Mouse (Mus musculus) kidney, postnatal 25 days (tissue): Measurements from ENCODE around the gene Stac3.

Experiments used
- DNase-seq, 2 experiments: peaks; one replicate each; pipeline ENCODE4 v3.0.0; 2021; ENCODE audit warnings: mixed read lengths in 2 of 2

The Stac3 gene

GRCm38 (mm10) chr10:127500894-127501893, at the start of gene Stac3:
Gene Stac3, plus strand, starts transcription at chr10:127501686.
- DNase-seq, result no peak

- DNase-seq, result no peak
Observed at GRCm38 (mm10) chr10:127453701-127454100, 47.8 kb upstream of the Stac3 start.

- DNase-seq, result no peak
Observed at GRCm38 (mm10) chr10:127462411-127463096, 38.9 kb upstream of the Stac3 start.

GRCm38 (mm10) chr10:127471281-127471988, 30.1 kb upstream of the Stac3 start:
- no peak for DNase-seq

- DNase-seq, result no peak
Observed at GRCm38 (mm10) chr10:127472722-127473121, 28.8 kb upstream of the Stac3 start.

- DNase-seq, result no peak
Observed at GRCm38 (mm10) chr10:127475175-127475574, 26.3 kb upstream of the Stac3 start.

- DNase-seq, result no peak
Observed at GRCm38 (mm10) chr10:127476541-127476940, 24.9 kb upstream of the Stac3 start.

GRCm38 (mm10) chr10:127477301-127477700, 24.2 kb upstream of the Stac3 start:
- no peak for DNase-seq

- peak in 1 of 2 experiments; percentile 57 for DNase-seq
Observed at GRCm38 (mm10) chr10:127479131-127479530, 22.4 kb upstream of the Stac3 start.

- DNase-seq, result peak; percentile 67 to 76
Observed at GRCm38 (mm10) chr10:127480833-127481813, 20.4 kb upstream of the Stac3 start.

- no peak for DNase-seq
Observed at GRCm38 (mm10) chr10:127485235-127485634, 16.3 kb upstream of the Stac3 start.

- no peak for DNase-seq
Observed at GRCm38 (mm10) chr10:127488856-127489255, 12.6 kb upstream of the Stac3 start.

- DNase-seq, result no peak
Observed at GRCm38 (mm10) chr10:127490160-127491127, 11.0 kb upstream of the Stac3 start.

GRCm38 (mm10) chr10:127491128-127491512, 10.4 kb upstream of the Stac3 start:
- no peak for DNase-seq

- DNase-seq, result no peak
Observed at GRCm38 (mm10) chr10:127492118-127492517, 9.4 kb upstream of the Stac3 start.

- DNase-seq, result no peak
Observed at GRCm38 (mm10) chr10:127496156-127496555, 5.3 kb upstream of the Stac3 start.

- DNase-seq, result no peak
Observed at GRCm38 (mm10) chr10:127499516-127499915, 2.0 kb upstream of the Stac3 start.

GRCm38 (mm10) chr10:127500042-127500441, 1.4 kb upstream of the Stac3 start:
- no peak for DNase-seq

GRCm38 (mm10) chr10:127508239-127508638, 6.8 kb downstream of the Stac3 start:
- DNase-seq, result peak; percentile 80 to 82

- peak; percentile 88 to 92 for DNase-seq
Observed at GRCm38 (mm10) chr10:127509051-127509836, 7.8 kb downstream of the Stac3 start.
